Mouse (Mus musculus): ENCODE results near the gene Olfr790.

- TF ChIP-seq POLR2A (IDR thresholded peaks at IDR 0.05; ENCODE audit: insufficient read depth, low read depth, low read length) (no peak), CTCF (IDR thresholded peaks at IDR 0.05; ENCODE audit: insufficient read depth, low read depth, low read length) (no peak)
Observed at GRCm38 (mm10) chr10:129484452-129484851, 13.8 kb upstream of the Olfr790 start, which contains the start of gene Olfr789.
